Mouse (Mus musculus): ENCODE data around the gene Cdc42se1. TPM values are rescaled to one million over a fixed set of nuclear protein-coding genes. Genes with fewer than 3 reads are reported as not detected.

Cdc42se1 gene
- polyA plus RNA-seq, 1 experiment from 2014 or later, result 123 TPM

GRCm38 (mm10) chr3:95224295-95224694 is 4.2 kb upstream of the Cdc42se1 start:
- Histone ChIP-seq H3K27me3 (no peaks in the 10 kb centered on the region), H3K27ac (replicated peaks) (no peak overlapping the region), H3K9me3 (replicated peaks) (no peaks in the 10 kb centered on the region), H3K9ac (no peak overlapping the region), H3K4me3 (replicated peaks) (no peak overlapping the region), H3K36me3 (peaks cover 50% of the 10 kb centered on the region), H3K4me2 (replicated peaks) (no peak overlapping the region), H3K4me1 (peaks cover 18% of the 10 kb centered on the region)
- WGBS, result 40% methylated on average over 6 of the region's 6 CpGs
- no peak for ATAC-seq (ENCODE audit: insufficient number of reproducible peaks, low FRiP score, low TSS enrichment, low read depth)

GRCm38 (mm10) chr3:95227214-95227613 is 1.3 kb upstream of the Cdc42se1 start:
- Histone ChIP-seq H3K4me3 (replicated peaks) (peak overlapping the region; percentile 89), H3K4me2 (replicated peaks) (peak overlapping the region; percentile 76), H3K27me3 (no peaks in the 10 kb centered on the region), H3K9me3 (replicated peaks) (no peaks in the 10 kb centered on the region), H3K36me3 (peaks cover 33% of the 10 kb centered on the region), H3K4me1 (peaks cover 39% of the 10 kb centered on the region), H3K27ac (replicated peaks) (peak overlapping the region; percentile 99), H3K9ac (peak overlapping the region; percentile 91; the same call in 1 of the 2 replicates)
- no peak for ATAC-seq (ENCODE audit: insufficient number of reproducible peaks, low FRiP score, low TSS enrichment, low read depth)
- WGBS, result 3% methylated on average over 1 of the region's 1 CpGs

- H3K27ac ChIP-seq (replicated peaks), result peak overlapping the region; percentile 99
- peak overlapping the region; percentile 76 for H3K4me2 ChIP-seq (replicated peaks)
- peak overlapping the region; percentile 91 for H3K9ac ChIP-seq
- H3K27me3 ChIP-seq, result no peaks in the 10 kb centered on the region
- no peaks in the 10 kb centered on the region for H3K9me3 ChIP-seq (replicated peaks)
- H3K4me3 ChIP-seq (replicated peaks), result peak overlapping the region; percentile 89
- WGBS, result under 1% methylated on average over 40 of the region's 43 CpGs
- peak; percentile 8 for ATAC-seq (ENCODE audit: insufficient number of reproducible peaks, low FRiP score, low TSS enrichment, low read depth)
- peaks cover 34% of the 10 kb centered on the region for H3K36me3 ChIP-seq
- H3K4me1 ChIP-seq, result peaks cover 36% of the 10 kb centered on the region
Measured at GRCm38 (mm10) chr3:95228894-95229780, 605 bp downstream of the Cdc42se1 start.

GRCm38 (mm10) chr3:95229781-95230494 is 1.4 kb downstream of the Cdc42se1 start:
- Histone ChIP-seq H3K9me3 (replicated peaks) (no peaks in the 10 kb centered on the region), H3K4me2 (replicated peaks) (peak overlapping the region; percentile 76), H3K36me3 (peaks cover 36% of the 10 kb centered on the region), H3K9ac (peak overlapping the region; percentile 91), H3K27me3 (no peaks in the 10 kb centered on the region), H3K4me1 (peaks cover 33% of the 10 kb centered on the region), H3K4me3 (replicated peaks) (peak overlapping the region; percentile 89), H3K27ac (replicated peaks) (peak overlapping the region; percentile 99)
- ATAC-seq (ENCODE audit: insufficient number of reproducible peaks, low FRiP score, low TSS enrichment, low read depth), result no peak
- 2% methylated on average over 13 of the region's 13 CpGs for WGBS

GRCm38 (mm10) chr3:95230495-95231297 is 2.2 kb downstream of the Cdc42se1 start:
- Histone ChIP-seq H3K4me2 (replicated peaks) (peak overlapping the region; percentile 76), H3K9ac (peak overlapping the region; percentile 40), H3K4me3 (replicated peaks) (peak overlapping the region; percentile 89), H3K27ac (replicated peaks) (peak overlapping the region; percentile 99), H3K9me3 (replicated peaks) (no peaks in the 10 kb centered on the region), H3K4me1 (peaks cover 33% of the 10 kb centered on the region), H3K36me3 (peaks cover 42% of the 10 kb centered on the region), H3K27me3 (no peaks in the 10 kb centered on the region)
- ATAC-seq (ENCODE audit: insufficient number of reproducible peaks, low FRiP score, low TSS enrichment, low read depth), result no peak
- WGBS, result 32% methylated on average over 8 of the region's 8 CpGs

- Histone ChIP-seq H3K27me3 (no peaks in the 10 kb centered on the region), H3K36me3 (peaks cover 50% of the 10 kb centered on the region), H3K4me2 (replicated peaks) (peak within 1 kb of the TSS; percentile 76), H3K4me1 (peaks cover 30% of the 10 kb centered on the region), H3K27ac (replicated peaks) (peak within 1 kb of the TSS; percentile 99; the same call in 1 of the 2 replicates), H3K9me3 (replicated peaks) (no peaks in the 10 kb centered on the region), H3K9ac (peak within 1 kb of the TSS; percentile 40; the same call in 1 of the 2 replicates), H3K4me3 (replicated peaks) (peak within 1 kb of the TSS; percentile 89)
- no peak for ATAC-seq (ENCODE audit: insufficient number of reproducible peaks, low FRiP score, low TSS enrichment, low read depth)
- WGBS, result 67% methylated on average over 13 of the region's 13 CpGs
Measured at GRCm38 (mm10) chr3:95231298-95232221, 3.0 kb downstream of the Cdc42se1 start, which contains the start of gene Mllt11. Mllt11 (minus strand) TSS chr3:95232171.

- Histone ChIP-seq H3K9ac (no peak overlapping the region), H3K9me3 (replicated peaks) (no peaks in the 10 kb centered on the region)
- 76% methylated on average over 7 of the region's 7 CpGs for whole genome bisulfite sequencing
Measured at GRCm38 (mm10) chr3:95232771-95233170, 4.2 kb downstream of the Cdc42se1 start.

GRCm38 (mm10) chr3:95233303-95233980 is 4.9 kb downstream of the Cdc42se1 start:
- H3K9ac ChIP-seq, result no peak overlapping the region
- H3K4me1 ChIP-seq, result peaks cover 21% of the 10 kb centered on the region
- no peak overlapping the region for H3K4me2 ChIP-seq (replicated peaks)
- H3K4me3 ChIP-seq (replicated peaks), result no peak overlapping the region
- no peak overlapping the region for H3K27ac ChIP-seq (replicated peaks)
- 83% methylated on average over 16 of the region's 16 CpGs for WGBS
- peaks cover 69% of the 10 kb centered on the region for H3K36me3 ChIP-seq
- H3K9me3 ChIP-seq (replicated peaks), result no peaks in the 10 kb centered on the region
- H3K27me3 ChIP-seq, result no peaks in the 10 kb centered on the region
- no peak for ATAC-seq (ENCODE audit: insufficient number of reproducible peaks, low FRiP score, low TSS enrichment, low read depth)

More at GRCm38 (mm10) chr3:95232771-95233170, 4.2 kb downstream of the Cdc42se1 start:
- Histone ChIP-seq H3K27ac (replicated peaks) (no peak overlapping the region), H3K4me1 (peaks cover 21% of the 10 kb centered on the region), H3K4me2 (replicated peaks) (no peak overlapping the region), H3K4me3 (replicated peaks) (no peak overlapping the region), H3K36me3 (peaks cover 62% of the 10 kb centered on the region), H3K27me3 (no peaks in the 10 kb centered on the region)
- no peak for ATAC-seq (ENCODE audit: insufficient number of reproducible peaks, low FRiP score, low TSS enrichment, low read depth)

GRCm38 (mm10) chr3:95235386-95236301 is 7.1 kb downstream of the Cdc42se1 start:
- WGBS, result 60% methylated on average over 23 of the region's 23 CpGs
- peaks cover 69% of the 10 kb centered on the region for H3K36me3 ChIP-seq
- H3K9me3 ChIP-seq (replicated peaks), result no peaks in the 10 kb centered on the region
- no peak overlapping the region for H3K9ac ChIP-seq
- no peak overlapping the region for H3K27ac ChIP-seq (replicated peaks)
- no peak overlapping the region for H3K4me2 ChIP-seq (replicated peaks)
- no peaks in the 10 kb centered on the region for H3K27me3 ChIP-seq
- no peak for ATAC-seq (ENCODE audit: insufficient number of reproducible peaks, low FRiP score, low TSS enrichment, low read depth)
- H3K4me3 ChIP-seq (replicated peaks), result no peak overlapping the region
- peaks cover 15% of the 10 kb centered on the region for H3K4me1 ChIP-seq
